Mouse (Mus musculus) c-Kit-positive CD71-positive TER-119-positive erythroid progenitor cells, embryonic 14.5 days (primary cell): ENCODE results near the gene Ppp1r3c.
"Not testable (repeated sequence)": the region's sequence is repeated elsewhere in the genome, so short reads cannot be mapped to it uniquely, and the experiment has no call there.

ENCODE experiments used
- DNase-seq: peaks from one replicate; pipeline ENCODE4 v3.0.0-alpha.2; 2013; ENCODE audit warnings: low spot score

The Ppp1r3c gene

GRCm38 (mm10) chr19:36736537-36736936 is at the start of gene Ppp1r3c:
TSS of gene Ppp1r3c (minus strand) at chr19:36736653.
- no peak for DNase-seq

- DNase-seq = no peak
Measured at GRCm38 (mm10) chr19:36783179-36783578, 46.7 kb upstream of the Ppp1r3c start.

- no peak for DNase-seq
Measured at GRCm38 (mm10) chr19:36782591-36782990, 46.1 kb upstream of the Ppp1r3c start.

GRCm38 (mm10) chr19:36781996-36782395 is 45.5 kb upstream of the Ppp1r3c start:
- DNase-seq = no peak

GRCm38 (mm10) chr19:36780375-36780774 is 43.9 kb upstream of the Ppp1r3c start:
- no peak for DNase-seq

GRCm38 (mm10) chr19:36779765-36780164 is 43.3 kb upstream of the Ppp1r3c start:
- no peak for DNase-seq

- no peak for DNase-seq
Measured at GRCm38 (mm10) chr19:36775531-36775930, 39.1 kb upstream of the Ppp1r3c start.

- DNase-seq = no peak
Measured at GRCm38 (mm10) chr19:36773716-36774459, 37.4 kb upstream of the Ppp1r3c start.

GRCm38 (mm10) chr19:36768084-36768483 is 31.6 kb upstream of the Ppp1r3c start:
- no peak for DNase-seq

- no peak for DNase-seq
Measured at GRCm38 (mm10) chr19:36764451-36764850, 28.0 kb upstream of the Ppp1r3c start.

GRCm38 (mm10) chr19:36748996-36749395 is 12.5 kb upstream of the Ppp1r3c start:
- no peak for DNase-seq

- no peak for DNase-seq
Measured at GRCm38 (mm10) chr19:36742331-36742730, 5.9 kb upstream of the Ppp1r3c start.

GRCm38 (mm10) chr19:36739566-36740211 is 3.2 kb upstream of the Ppp1r3c start:
- DNase-seq = no peak

- DNase-seq = no peak
Measured at GRCm38 (mm10) chr19:36738009-36738408, 1.6 kb upstream of the Ppp1r3c start.

GRCm38 (mm10) chr19:36737087-36737486 is 634 bp upstream of the Ppp1r3c start:
- no peak for DNase-seq

- no peak for DNase-seq
Measured at GRCm38 (mm10) chr19:36734308-36735038, 2.0 kb downstream of the Ppp1r3c start.

- no peak for DNase-seq
Measured at GRCm38 (mm10) chr19:36733191-36733943, 3.1 kb downstream of the Ppp1r3c start.

- DNase-seq = no peak
Measured at GRCm38 (mm10) chr19:36731310-36731709, 5.1 kb downstream of the Ppp1r3c start.

- not testable (repeated sequence) for DNase-seq
Measured at GRCm38 (mm10) chr19:36730414-36730813, 6.0 kb downstream of the Ppp1r3c start.

- no peak for DNase-seq
Measured at GRCm38 (mm10) chr19:36728741-36729460, 7.6 kb downstream of the Ppp1r3c start.

- DNase-seq = no peak
Measured at GRCm38 (mm10) chr19:36724970-36725369, 11.5 kb downstream of the Ppp1r3c start.
